Mouse (Mus musculus) right cerebral cortex, adult 18-20 months (tissue): Measurements from ENCODE around the gene Ccdc182.

ENCODE experiments used
- DNase-seq: peaks from one replicate; pipeline ENCODE4 v3.0.0; 2022; ENCODE audit warnings: mixed read lengths

The Ccdc182 gene

DNA sequence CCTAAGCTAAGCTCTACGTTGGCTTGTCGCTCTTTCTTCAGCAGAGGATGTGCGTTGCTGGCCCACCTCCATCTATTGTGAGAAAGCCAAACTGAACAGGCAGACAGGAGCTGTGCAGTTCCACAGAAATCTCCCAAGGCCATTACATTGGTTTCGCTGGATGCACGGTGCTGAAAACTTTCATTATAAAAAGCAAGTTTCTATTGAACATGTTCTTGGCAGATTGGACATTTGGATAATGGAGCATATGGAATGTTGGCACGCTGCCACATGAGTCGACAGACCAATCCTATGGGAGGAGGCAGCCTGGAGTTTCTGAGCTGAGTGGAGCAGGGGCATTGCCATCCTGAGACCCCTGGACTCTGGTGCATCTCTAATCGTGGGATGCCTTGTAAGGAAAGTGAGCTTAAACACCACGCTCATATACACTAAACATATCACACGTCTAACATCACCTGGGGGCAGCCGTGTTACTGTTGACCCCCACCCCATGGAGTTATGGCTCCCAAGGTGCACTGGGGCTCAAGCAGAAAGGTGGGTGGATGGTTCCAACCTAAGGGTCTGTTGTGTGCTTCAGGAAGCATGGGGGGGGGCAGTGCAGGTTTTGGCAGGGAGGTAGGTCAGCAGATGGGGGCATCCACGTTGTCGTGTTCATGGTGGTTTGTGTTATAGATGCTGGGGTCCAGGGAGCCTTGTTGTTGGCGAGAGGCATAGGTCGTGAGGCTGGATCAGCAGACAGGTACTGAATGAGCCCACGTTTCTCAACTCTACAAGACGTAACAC is 35.1 kb downstream of the Ccdc182 start:
- no peak for DNase-seq

DNA sequence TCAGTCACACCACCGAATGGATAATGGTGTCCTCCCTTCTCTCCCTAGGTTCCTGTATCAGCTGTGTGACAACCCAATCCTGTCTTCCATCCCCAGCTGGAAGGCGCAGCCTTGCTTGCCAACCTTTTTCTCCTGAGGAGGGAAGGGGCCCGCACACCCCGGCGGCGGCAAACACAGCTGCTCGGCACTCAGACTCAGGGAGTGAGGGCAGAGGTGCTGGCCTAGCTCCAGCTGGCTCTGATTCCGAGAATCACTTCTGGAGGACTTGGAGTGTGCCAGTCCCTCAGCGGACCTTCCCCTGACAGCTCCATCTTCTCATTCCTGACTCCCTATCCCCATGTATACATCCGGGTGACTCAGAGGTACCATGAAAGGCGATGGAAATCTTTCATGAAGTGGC is 36.9 kb downstream of the Ccdc182 start:
- DNase-seq: peak; percentile 10

DNA sequence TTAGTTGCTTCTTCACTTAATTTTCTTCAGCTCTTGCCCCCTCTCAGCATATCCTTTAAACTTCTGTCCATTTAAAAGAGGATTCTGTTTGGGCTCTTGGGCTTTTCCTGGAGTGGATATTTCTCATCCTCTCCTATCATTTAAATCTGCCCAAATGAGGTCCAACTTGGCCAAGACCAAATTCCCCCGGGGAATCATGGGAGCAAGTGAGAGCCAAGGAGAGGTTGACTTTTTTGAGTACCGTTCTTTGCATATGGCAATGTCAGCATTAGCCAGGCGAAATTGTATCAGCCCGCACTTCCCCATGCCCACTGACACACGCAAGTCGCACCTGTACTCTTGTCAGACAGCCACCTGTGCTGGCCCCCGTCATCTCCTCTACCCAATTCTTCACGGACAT is 37.9 kb downstream of the Ccdc182 start:
- DNase-seq: no peak

DNA sequence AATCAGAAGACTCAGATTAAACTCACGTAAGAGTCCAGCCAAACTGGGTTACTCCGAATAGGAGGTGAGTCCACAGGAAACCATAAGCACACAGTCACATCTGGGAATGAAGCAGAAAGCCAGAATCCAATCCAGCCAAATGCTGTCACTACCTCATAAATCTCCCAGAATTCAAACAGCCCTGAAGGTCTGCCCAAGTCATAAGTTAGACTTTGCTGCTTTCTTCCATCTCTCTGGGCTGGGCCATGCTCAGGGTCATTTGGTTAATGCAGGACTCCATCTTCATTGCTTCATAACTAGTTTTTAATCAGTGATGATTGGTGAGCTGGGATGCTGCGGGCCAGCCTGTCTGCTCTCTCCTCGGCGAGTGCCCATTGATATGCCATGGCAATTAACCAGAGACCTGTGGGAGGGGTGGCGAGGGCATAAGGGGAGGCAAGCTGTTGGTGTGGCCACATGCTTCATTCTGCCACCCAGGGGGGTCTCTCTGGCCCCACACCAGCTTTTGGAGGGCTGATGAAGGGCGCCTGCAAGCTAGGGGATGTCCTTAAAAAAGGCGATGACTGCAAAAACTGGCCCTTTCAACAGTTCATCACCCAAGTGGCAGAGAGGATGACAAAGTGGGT is 38.6 kb downstream of the Ccdc182 start:
- DNase-seq: no peak

DNA sequence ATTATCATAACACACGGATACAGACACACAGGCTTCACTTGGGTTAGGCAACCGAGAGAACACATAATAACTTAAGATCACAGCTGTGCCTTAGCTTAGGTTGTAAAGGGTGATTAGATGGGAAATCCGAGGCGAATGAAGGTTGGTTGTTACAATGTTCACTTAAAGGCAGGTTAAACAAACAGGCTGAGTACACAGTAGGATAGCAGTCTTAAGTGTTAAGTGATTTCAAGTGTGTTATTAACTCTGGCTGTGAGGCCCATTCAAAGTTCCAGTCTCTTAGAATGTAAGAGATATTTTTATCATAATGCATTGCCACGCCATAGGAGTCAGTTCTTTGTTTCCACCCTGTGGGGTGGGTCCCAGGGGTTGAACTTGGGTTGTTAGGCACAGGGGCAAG is 41.0 kb downstream of the Ccdc182 start:
- DNase-seq: no peak

DNA sequence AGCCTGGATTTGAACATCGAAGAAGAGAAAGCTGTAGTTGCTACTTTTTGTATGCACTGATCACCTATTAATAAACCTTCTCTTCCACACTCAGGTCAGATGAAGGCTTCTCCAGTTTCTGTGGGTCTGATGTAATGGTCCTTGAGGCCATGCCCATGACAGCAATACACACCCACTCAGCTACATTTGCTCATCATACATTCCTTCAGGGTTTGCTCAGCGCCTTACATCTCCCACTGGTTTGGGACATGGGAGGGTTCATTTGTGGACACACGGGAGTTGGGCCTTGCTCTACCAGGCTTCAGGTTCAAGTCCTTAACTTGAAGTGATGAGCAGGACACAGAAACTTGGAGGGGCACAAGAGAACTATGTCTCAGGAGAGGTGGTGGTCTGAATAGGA is 44.1 kb downstream of the Ccdc182 start:
- DNase-seq: no peak
